Mouse (Mus musculus) stomach, embryonic 14.5 days (tissue): ENCODE data around the gene Pdgfb. TPM values are rescaled to one million over a fixed set of nuclear protein-coding genes. Genes with fewer than 3 reads are reported as not detected.

Source experiments
- ATAC-seq: fragments of 200-750 bp; cut with Nextera tagmentation; 2 replicates; pipeline ENCODE4 v1.8.0; 2017; ENCODE audit warnings: low read depth, moderate TSS enrichment; ENCODE audit not compliant: insufficient number of reproducible peaks, insufficient read depth, low FRiP score
- H3K27ac ChIP-seq: fragments of 300-500 bp; sonication (generic); 2 replicates; pipeline ENCODE4 v1.5.1; 2014; ENCODE audit warnings: mild to moderate bottlenecking, low read length, moderate library complexity, mixed read lengths
- H3K27me3 ChIP-seq: fragments of 300-500 bp; sonication (generic); 2 replicates; pipeline ENCODE4 v1.6.1; 2014; ENCODE audit warnings: low read length, control low read depth, mixed read lengths; ENCODE audit not compliant: control insufficient read depth, insufficient read depth
- H3K36me3 ChIP-seq: fragments of 300-500 bp; sonication (generic); 2 replicates; pipeline ENCODE4 v1.6.1; 2014; ENCODE audit warnings: mild to moderate bottlenecking, control low read depth, low read length, moderate library complexity, mixed read lengths; ENCODE audit not compliant: control insufficient read depth, insufficient read depth
- H3K4me1 ChIP-seq: fragments of 300-500 bp; sonication (generic); 2 replicates; pipeline ENCODE4 v1.6.1; 2014; ENCODE audit warnings: low read length, control low read depth, mixed read lengths; ENCODE audit not compliant: control insufficient read depth, insufficient read depth
- H3K4me2 ChIP-seq: fragments of 300-500 bp; sonication (generic); replicated peaks from 2 replicates; pipeline ENCODE4 v1.6.1; 2014; ENCODE audit warnings: low read depth, low read length, control low read depth
- H3K4me3 ChIP-seq: fragments of 300-500 bp; sonication (generic); 2 replicates; pipeline ENCODE4 v1.5.1; 2014; ENCODE audit warnings: low read depth, low read length, control low read depth
- H3K9ac ChIP-seq: fragments of 300-500 bp; sonication (generic); replicated peaks from 2 replicates; pipeline ENCODE4 v1.6.1; 2014; ENCODE audit warnings: low read depth, mild to moderate bottlenecking, control low read depth, low read length, moderate library complexity, mixed read lengths
- H3K9me3 ChIP-seq: fragments of 300-500 bp; sonication (generic); 2 replicates; pipeline ENCODE4 v1.6.1; 2016; ENCODE audit warnings: low read depth, low read length, control low read depth; ENCODE audit not compliant: control insufficient read depth
- WGBS: fragments of 180-500 bp; shearing (Covaris S2); extraction: QIAGEN DNeasy Blood & Tissue Kit; methylation state at CpG from one replicate; pipeline ENCODE4 v1.1.7; 2014; 5-methylcytosine and 5-hydroxymethylcytosine counted together
- polyA plus RNA-seq: library from polyadenylated mRNA; unstranded; fragments of >200 nt; fragmentation: Nextera tagmentation; extraction: Ambion mirVana; gene quantifications from 2 replicates; pipeline ENCODE4 v1.2.1, GENCODE M21; 2014

The Pdgfb gene
- polyA plus RNA-seq: 5.0 and 6.2 TPM in 2 replicates

- under 1% methylated on average over 60 of the region's 60 CpGs for WGBS
- Histone ChIP-seq H3K4me3 (peak within 1 kb of the TSS; percentile 57), H3K9me3 (no peaks in the 10 kb centered on the region), H3K36me3 (no peaks in the 10 kb centered on the region), H3K4me2 (peak within 1 kb of the TSS; percentile 98), H3K27ac (peak within 1 kb of the TSS; percentile 78; the same call in 1 of the 2 replicates), H3K9ac (peak within 1 kb of the TSS; percentile 74), H3K27me3 (peaks cover 21% of the 10 kb centered on the region), H3K4me1 (peaks cover 25% of the 10 kb centered on the region)
- no peak for ATAC-seq
Measured at GRCm38 (mm10) chr15:80014321-80015210, at the start of gene Pdgfb. TSS of gene Pdgfb (minus strand) at chr15:80014977.

GRCm38 (mm10) chr15:80062821-80063220 lies 48.0 kb upstream of the Pdgfb start:
- no peak overlapping the region for H3K4me3 ChIP-seq
- H3K9me3 ChIP-seq: no peaks in the 10 kb centered on the region
- ATAC-seq: no peak
- 50% methylated on average over 5 of the region's 5 CpGs for WGBS
- no peak overlapping the region for H3K4me2 ChIP-seq
- no peaks in the 10 kb centered on the region for H3K27me3 ChIP-seq
- H3K27ac ChIP-seq: no peak overlapping the region
- H3K4me1 ChIP-seq: 0 out of 2 replicates have a peak, but pooled peaks cover 4% of the 10 kb centered on the region
- H3K36me3 ChIP-seq: no peaks in the 10 kb centered on the region
- H3K9ac ChIP-seq: no peak overlapping the region

- Histone ChIP-seq H3K4me2 (no peak overlapping the region), H3K36me3 (no peaks in the 10 kb centered on the region), H3K4me1 (0 out of 2 replicates have a peak, but pooled peaks cover 4% of the 10 kb centered on the region), H3K27ac (no peak overlapping the region), H3K9ac (no peak overlapping the region), H3K4me3 (no peak overlapping the region), H3K9me3 (no peaks in the 10 kb centered on the region), H3K27me3 (no peaks in the 10 kb centered on the region)
- 65% methylated on average over 8 of the region's 9 CpGs for WGBS
- ATAC-seq: no peak
Measured at GRCm38 (mm10) chr15:80062339-80062738, 47.6 kb upstream of the Pdgfb start.

GRCm38 (mm10) chr15:80061071-80061550 lies 46.3 kb upstream of the Pdgfb start:
- Histone ChIP-seq H3K9me3 (no peaks in the 10 kb centered on the region), H3K27me3 (no peaks in the 10 kb centered on the region), H3K4me2 (no peak overlapping the region), H3K9ac (no peak overlapping the region), H3K4me1 (0 out of 2 replicates have a peak, but pooled peaks cover 4% of the 10 kb centered on the region), H3K4me3 (no peak overlapping the region), H3K36me3 (no peaks in the 10 kb centered on the region), H3K27ac (no peak overlapping the region)
- no peak for ATAC-seq
- 82% methylated on average over 4 of the region's 4 CpGs for WGBS

- Histone ChIP-seq H3K36me3 (no peaks in the 10 kb centered on the region), H3K9me3 (no peaks in the 10 kb centered on the region), H3K9ac (no peak overlapping the region), H3K27me3 (no peaks in the 10 kb centered on the region), H3K4me3 (no peak overlapping the region), H3K27ac (no peak overlapping the region), H3K4me1 (peaks cover 4% of the 10 kb centered on the region; the same call in 1 of the 2 replicates), H3K4me2 (no peak overlapping the region)
- 92% methylated on average over 8 of the region's 8 CpGs for WGBS
- no peak for ATAC-seq
Measured at GRCm38 (mm10) chr15:80060356-80061070, 45.7 kb upstream of the Pdgfb start.

GRCm38 (mm10) chr15:80059606-80060005 lies 44.8 kb upstream of the Pdgfb start:
- no peaks in the 10 kb centered on the region for H3K27me3 ChIP-seq
- H3K36me3 ChIP-seq: no peaks in the 10 kb centered on the region
- WGBS: 26% methylated on average over 7 of the region's 7 CpGs
- no peak for ATAC-seq
- peaks cover 4% of the 10 kb centered on the region; the same call in 1 of the 2 replicates for H3K4me1 ChIP-seq
- no peak overlapping the region for H3K27ac ChIP-seq
- H3K4me2 ChIP-seq: no peak overlapping the region
- no peak overlapping the region for H3K4me3 ChIP-seq
- no peaks in the 10 kb centered on the region for H3K9me3 ChIP-seq
- H3K9ac ChIP-seq: no peak overlapping the region

GRCm38 (mm10) chr15:80058151-80058550 lies 43.4 kb upstream of the Pdgfb start:
- Histone ChIP-seq H3K36me3 (no peaks in the 10 kb centered on the region), H3K4me3 (no peak overlapping the region), H3K9me3 (no peaks in the 10 kb centered on the region), H3K4me2 (no peak overlapping the region), H3K27me3 (no peaks in the 10 kb centered on the region), H3K4me1 (peaks cover 4% of the 10 kb centered on the region; the same call in 1 of the 2 replicates), H3K27ac (no peak overlapping the region), H3K9ac (no peak overlapping the region)
- ATAC-seq: no peak
- 89% methylated on average over 7 of the region's 7 CpGs for WGBS

GRCm38 (mm10) chr15:80054034-80054710 lies 39.4 kb upstream of the Pdgfb start:
- no peaks in the 10 kb centered on the region for H3K27me3 ChIP-seq
- no peaks in the 10 kb centered on the region for H3K9me3 ChIP-seq
- H3K9ac ChIP-seq: no peak overlapping the region
- no peaks in the 10 kb centered on the region; the same call in 1 of the 2 replicates for H3K4me1 ChIP-seq
- no peak overlapping the region for H3K4me3 ChIP-seq
- 76% methylated on average over 7 of the region's 7 CpGs for WGBS
- peak; percentile 50; the same call in 1 of the 2 replicates for ATAC-seq
- no peak overlapping the region for H3K27ac ChIP-seq
- no peaks in the 10 kb centered on the region for H3K36me3 ChIP-seq
- no peak overlapping the region for H3K4me2 ChIP-seq
